Mouse (Mus musculus) cerebral cortex, adult 2 months (tissue): ENCODE data around the gene Zcchc7.

Experiments used
- WGBS: fragments of 180-500 bp; shearing (Covaris S2); methylation state at CpG from one replicate; pipeline ENCODE4 v1.1.7; 2018; 5-methylcytosine and 5-hydroxymethylcytosine counted together

Zcchc7 gene

DNA sequence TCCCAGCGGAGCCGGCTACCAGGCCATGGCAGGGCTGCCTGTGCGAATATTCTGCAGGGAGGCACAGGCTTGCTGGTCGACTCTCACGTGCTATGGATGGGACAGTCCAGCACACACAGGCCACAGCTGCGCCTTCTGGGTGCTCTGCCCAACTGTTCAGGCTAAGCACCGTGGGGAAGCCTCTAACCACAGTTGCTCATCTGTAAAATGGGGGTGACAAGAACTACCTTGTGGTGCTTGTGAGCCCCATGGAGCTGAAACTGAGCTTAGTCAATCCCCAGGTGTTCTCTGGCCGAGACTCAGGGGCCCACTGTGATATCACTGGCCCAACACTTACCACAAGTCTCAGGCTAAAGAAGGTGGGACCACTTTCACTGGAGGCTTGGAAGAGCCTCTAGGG, 211.7 kb downstream of the Zcchc7 start:
- 92% methylated on average over 8 of the region's 8 CpGs for WGBS

DNA sequence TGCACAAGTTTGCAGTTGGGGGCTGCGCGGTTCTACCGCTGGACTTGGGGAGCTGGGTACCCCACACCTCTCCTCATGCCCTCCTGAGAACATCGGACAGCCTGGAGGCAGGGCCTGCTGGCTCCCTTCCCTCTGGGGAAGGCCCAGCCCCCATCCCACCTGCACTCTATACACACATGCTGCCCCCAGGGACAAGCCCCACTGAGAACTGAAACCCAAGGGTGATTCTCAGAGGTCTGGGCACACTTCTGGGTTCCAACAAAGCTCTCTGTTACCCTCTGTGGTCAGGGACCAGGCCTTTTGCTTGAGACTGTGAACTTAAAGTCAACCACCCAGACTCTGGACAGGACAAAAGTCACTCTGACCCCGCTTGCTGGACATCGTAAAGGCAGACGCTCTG, 214.4 kb downstream of the Zcchc7 start:
- 94% methylated on average over 7 of the region's 7 CpGs for WGBS

DNA sequence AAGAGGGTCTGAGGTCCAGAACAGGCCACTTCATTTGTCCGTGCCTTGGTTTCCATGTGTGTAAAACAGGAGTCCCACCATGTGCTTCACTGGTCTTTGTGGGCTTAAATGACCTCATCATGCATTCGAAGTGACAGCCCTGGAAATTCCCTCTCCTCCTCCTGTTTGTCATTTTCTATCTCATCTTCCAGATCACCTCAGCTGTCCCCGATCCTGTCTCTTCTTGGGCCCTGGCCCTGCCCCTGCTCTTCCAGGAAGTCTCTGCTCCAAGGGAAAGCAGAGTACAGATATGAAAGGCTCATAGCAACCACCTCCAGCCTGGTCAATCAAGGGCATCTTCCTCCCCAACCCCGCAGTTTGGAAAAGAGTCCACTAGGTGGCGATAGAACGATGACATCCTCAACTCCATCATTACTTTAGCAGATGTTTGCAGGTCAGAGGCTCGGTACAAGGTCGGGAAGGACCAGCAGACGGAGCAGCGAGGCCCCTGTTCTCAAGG, 215.0 kb downstream of the Zcchc7 start:
- 33% methylated on average over 10 of the region's 10 CpGs for WGBS

DNA sequence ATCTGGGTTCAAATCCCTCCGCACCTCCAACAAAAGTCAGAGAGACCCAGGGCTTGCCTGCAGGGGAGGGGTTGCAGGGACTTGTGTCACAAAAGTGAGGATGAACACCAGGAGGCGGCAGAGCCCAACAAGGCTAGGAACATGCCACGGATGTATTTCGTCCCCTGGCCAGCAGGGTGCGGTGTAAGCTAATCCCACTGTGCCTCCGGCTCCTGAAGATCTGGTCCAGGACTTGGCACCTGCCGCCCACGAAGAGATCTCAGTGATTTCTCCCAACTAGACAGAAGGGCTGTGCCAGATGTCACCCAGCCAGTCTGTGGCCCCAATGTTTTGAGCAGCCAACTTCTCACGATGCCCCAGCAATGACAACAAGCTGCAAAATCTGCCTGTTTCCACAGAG, 217.8 kb downstream of the Zcchc7 start:
- 10% methylated on average over 9 of the region's 9 CpGs for WGBS

DNA sequence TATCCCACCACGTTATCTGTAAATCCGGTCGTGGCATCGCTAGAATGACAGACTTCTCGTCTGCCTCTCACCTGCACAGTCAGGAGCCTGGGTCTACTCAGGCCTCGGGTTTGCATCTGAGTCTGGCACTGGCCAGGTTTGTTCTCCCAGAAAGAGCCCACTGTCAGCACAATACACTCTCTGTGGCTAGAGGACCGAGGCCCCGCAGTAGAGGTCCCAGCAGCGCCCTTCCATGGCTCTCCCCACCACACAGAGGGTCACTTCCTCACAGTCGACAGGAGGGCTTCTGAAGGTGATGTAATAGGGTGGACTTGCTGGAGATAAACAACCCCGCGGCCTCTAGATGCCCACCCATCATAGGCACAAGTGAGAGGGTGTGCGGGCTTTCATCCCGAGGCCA, 218.2 kb downstream of the Zcchc7 start:
- 43% methylated on average over 14 of the region's 14 CpGs for WGBS

DNA sequence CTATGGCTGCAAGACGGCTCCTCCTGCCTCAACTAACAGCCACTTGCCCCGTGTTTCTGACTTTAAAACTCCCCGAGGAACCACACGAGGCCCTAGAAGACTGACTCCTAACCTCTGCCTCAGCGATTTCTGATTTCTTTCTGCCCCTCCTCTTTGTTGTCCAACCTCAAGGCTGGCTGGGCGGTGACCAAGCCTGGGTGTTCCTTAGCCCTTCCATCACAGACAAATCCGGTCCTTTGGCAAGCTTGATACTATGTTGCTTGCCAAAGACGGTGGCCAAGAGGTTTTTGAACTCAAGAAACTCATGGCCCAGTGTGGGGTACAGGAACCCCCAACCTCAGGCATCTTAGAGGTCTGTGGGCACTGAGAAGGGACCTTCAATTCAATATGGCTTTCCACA, 218.7 kb downstream of the Zcchc7 start:
- WGBS: 69% methylated on average over 8 of the region's 8 CpGs

DNA sequence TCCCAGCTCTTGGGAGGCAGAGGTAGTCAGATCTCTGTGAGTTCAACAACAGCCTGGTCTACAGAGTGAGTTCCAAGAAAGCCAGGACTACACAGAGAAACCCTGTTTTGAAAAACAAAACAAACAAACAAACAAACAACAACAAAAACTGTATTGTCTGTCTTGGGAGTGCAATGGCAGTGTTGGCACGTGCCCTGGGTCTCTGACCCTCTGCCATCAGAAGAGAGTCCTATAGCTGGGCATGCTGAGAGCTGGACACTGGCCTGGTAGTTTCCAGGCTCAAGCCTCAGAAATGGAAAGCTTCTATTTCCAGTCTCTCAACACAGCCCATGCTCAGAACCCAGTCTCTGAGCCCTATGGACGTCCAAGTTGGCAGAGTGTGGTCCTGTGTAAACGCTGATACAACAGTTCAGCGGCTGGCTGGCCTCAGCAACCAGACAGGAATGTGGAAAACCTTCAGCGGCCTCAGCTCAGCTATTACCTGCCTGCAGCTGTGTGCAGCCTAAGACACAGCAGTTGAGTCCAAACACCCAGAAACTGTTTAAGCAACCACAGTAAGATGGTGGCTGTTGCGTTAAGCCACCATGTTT, 220.4 kb downstream of the Zcchc7 start:
- WGBS: 66% methylated on average over 6 of the region's 6 CpGs

DNA sequence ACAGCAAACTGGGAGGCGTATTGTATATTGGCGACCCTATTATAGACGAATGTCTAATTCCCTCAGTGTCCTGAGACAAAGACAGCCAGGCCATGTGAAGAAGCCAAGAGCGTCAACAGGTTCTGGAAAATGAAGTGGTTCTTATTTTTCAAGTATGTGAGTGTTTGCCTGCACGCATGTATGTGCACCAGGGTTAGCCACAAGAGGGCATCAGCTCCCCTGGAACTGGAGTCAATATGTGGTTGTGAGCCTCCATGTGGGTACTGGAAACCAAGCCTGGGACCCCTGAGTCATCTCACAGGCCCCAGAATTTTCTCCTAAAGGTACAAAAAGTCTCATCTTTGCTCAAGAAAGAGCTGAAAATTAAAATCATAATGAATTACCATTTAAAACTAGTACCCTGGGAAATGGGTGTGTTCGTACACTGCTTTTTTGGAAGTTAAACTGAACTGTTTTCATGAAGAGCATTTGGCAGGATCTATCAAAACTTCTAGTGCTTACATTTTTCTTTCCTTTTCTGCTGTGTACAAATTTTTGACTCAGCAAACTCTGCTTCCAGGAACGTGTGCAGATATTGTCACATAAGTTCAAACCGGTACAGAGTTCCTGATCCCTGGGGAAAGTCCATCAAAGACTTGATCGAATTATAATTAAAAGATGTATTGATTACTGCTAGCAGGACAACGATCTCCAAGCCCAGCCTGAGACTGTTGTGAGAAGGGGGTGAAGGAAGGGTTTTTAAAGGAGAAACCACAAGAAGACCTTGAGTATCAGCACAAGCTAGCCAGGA, 221.4 kb downstream of the Zcchc7 start:
- 91% methylated on average over 10 of the region's 10 CpGs for WGBS

DNA sequence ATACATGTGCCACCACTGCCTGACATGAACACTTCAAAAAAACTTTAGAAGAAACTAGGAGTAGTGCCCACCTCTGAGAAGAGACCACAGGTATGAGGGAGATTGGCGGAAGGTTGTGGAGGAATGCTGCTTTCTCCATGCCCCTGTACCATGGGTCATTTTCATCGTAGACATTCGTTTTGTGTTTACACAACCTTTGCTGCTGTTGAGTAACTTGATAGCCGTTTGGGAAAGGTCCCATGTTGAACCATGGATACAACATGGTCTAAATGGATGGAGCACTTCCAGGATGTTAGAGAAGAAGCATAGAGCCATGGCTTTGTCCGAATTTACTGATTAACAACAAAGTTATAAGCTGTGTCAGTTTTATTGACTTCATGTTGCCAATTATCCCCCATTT, 222.5 kb downstream of the Zcchc7 start:
- 89% methylated on average over 5 of the region's 5 CpGs for WGBS

DNA sequence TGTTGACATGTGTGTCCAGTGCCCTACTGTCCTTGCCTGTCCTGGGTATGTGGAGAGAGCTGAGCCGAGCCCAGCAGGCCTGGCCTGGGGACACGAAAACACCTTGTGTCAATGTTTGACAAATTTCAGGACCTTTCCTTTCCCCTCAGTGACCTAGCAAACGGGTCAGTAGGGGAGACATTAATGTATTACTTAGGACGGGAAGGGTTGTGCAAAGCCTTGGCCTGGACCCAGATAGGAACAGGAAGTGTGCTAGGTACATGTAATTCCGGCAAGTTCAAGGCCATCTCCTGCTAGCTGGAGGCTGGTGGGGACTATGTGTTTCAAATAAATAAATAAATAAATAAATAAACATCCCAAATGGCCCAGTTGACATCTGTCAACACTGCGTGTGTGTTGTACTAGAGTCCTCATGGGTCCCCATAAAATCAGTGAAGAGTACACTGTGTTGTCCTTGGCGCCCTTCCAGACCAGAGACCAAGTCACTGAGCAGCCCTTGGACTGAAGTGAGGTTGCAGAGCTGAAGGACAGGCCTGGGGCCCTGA, 224.2 kb downstream of the Zcchc7 start:
- WGBS: 86% methylated on average over 7 of the region's 7 CpGs

DNA sequence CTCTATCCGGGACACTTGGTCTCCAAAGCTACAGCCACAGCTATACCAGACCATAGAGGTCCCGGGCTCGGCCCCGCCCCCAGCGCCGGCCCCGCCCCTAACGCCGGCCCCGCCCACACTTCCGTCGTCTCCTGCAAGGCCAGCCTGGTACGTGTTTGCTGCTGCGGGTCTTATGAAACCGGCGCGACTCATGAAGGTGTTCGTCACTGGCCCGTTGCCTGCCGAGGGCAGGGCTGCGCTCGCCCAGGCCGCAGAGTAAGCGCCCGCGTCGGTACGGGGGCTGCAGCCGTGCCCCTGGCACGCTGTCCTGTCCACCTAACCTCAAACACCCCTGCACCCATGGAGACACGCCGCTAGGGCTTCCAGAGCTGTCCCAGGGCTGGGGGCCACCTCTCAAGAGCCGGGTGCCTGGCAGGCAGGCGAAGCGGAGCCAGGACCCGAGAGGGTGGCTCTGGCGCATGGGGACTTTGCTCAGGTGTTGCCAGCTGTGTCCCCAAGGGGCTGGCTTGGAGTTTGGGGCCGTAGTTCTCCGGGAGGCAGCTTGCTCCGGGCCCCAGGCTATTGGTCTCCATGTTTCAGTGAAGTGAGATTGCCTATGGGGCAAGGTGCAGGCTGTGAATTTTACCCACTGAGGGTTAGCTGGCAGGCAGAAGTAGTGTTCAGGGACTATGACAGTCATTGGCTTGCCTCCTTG, 225.8 kb downstream of the Zcchc7 start, which contains the start of gene Grhpr:
Gene Grhpr (plus strand): TSS at position 116 of the 694 bp plus-strand sequence.
- WGBS: 1% methylated on average over 40 of the region's 40 CpGs
